In the genomic region with DNA sequence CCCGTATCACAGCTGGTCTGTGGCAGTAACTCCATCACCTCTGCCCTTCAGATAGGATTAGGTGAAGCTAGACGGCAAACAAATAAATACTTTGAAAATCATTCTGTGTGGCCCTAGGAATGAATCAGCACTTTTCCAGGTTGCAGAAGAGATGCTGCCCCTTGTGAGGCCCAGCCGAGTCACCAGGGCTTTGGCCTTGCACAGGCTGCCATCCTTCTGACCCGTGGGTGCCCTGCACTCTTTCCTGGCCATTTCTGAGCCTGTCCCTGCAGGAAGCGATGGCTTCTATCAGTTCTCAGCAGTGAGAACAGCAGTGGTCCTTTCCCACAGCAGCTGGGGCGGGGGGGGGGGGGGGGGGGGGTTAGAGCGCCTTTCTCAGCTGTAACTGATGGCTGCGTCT, we compare ENCODE assay signal across 37 mouse cellular contexts. TPM values are rescaled to one million over a fixed set of nuclear protein-coding genes. Genes with fewer than 3 reads are reported as not detected.
"Had no signal": no experiment of that assay in that cellular context is flagged by ENCODE, and none has a peak within 500 bp of the region (broad histone marks: within the 10 kb centered on the region; RNA-seq: fewer than 3 reads in every experiment).

No protein-coding gene starts in this region.

- H3K27me3 ChIP-seq: heart, embryonic 12.5 days; heart, embryonic 13.5 days; heart, embryonic 15.5 days; hindbrain, embryonic 15.5 days; intestine, embryonic 15.5 days; kidney, embryonic 15.5 days had no signal

- H3K4me3 ChIP-seq: heart, embryonic 12.5 days; heart, embryonic 13.5 days; heart, embryonic 15.5 days; hindbrain, embryonic 10.5 days; hindbrain, embryonic 12.5 days; hindbrain, embryonic 13.5 days; hindbrain, embryonic 15.5 days; intestine, embryonic 15.5 days; kidney, embryonic 15.5 days; layer of hippocampus, adult 2 months; left cerebral cortex, adult 2 months had no signal

- DNase-seq: heart, postnatal 10 days; heart, postnatal 14 days; heart, postnatal 36 days; heart, postnatal 4 days; kidney, adult 18-20 months; kidney, postnatal 10 days; kidney, postnatal 14 days; kidney, postnatal 25 days; kidney, postnatal 36 days; kidney, postnatal 4 days; layer of hippocampus, adult 9-11 months; layer of hippocampus, postnatal 36 days had no signal

- H3K27ac ChIP-seq: heart, embryonic 13.5 days; heart, embryonic 15.5 days; hindbrain, embryonic 10.5 days; hindbrain, embryonic 12.5 days; hindbrain, embryonic 13.5 days; hindbrain, embryonic 14.5 days; hindbrain, embryonic 15.5 days; hindbrain, postnatal 0 days; intestine, embryonic 15.5 days; kidney, embryonic 15.5 days; kidney, postnatal 0 days; layer of hippocampus, adult 2 months; left cerebral cortex, adult 2 months had no signal

- H3K9me3 ChIP-seq: heart, embryonic 12.5 days; heart, embryonic 13.5 days; heart, embryonic 15.5 days; hindbrain, embryonic 10.5 days; hindbrain, embryonic 12.5 days; hindbrain, embryonic 13.5 days; hindbrain, embryonic 15.5 days; intestine, embryonic 15.5 days; kidney, embryonic 15.5 days had no signal

RNA-seq across cellular contexts. Expression of a gene that starts 23.2 kb away (rescaled TPM):
- polyA plus RNA-seq: heart, embryonic 12.5 days; heart, embryonic 13.5 days; heart, embryonic 14.5 days; heart, embryonic 15.5 days; heart, embryonic 16.5 days; heart, postnatal 0 days; hindbrain, embryonic 10.5 days; hindbrain, embryonic 11.5 days; hindbrain, embryonic 12.5 days; hindbrain, embryonic 13.5 days; hindbrain, embryonic 14.5 days; hindbrain, embryonic 15.5 days; hindbrain, embryonic 16.5 days; hindbrain, postnatal 0 days; intestine, embryonic 14.5 days; intestine, embryonic 15.5 days; intestine, embryonic 16.5 days; kidney, adult 2 months; kidney, embryonic 14.5 days; kidney, embryonic 15.5 days; kidney, embryonic 16.5 days; large intestine, adult 2 months had no signal
